Mouse (Mus musculus) WW6 (cell line): ENCODE measurements at regions not wholly inside any gene's neighbourhood (a gene's known extent, or its start where the extent isn't known, plus 50 kb on each side); places are given as distances from the start of the nearest gene placed in this dataset.

Experiments
- DNase-seq: peaks from one replicate; pipeline ENCODE4 v3.0.0-alpha.2; 2013; ENCODE audit warnings: low read depth, low spot score

GRCm38 (mm10) chr10:12061069-12061861, 718.1 kb downstream of the Epm2a start:
- no peak for DNase-seq

- no peak for DNase-seq
Measured at GRCm38 (mm10) chr10:12062302-12062701, 719.1 kb downstream of the Epm2a start.

GRCm38 (mm10) chr10:12083961-12084360, 740.8 kb downstream of the Epm2a start:
- no peak for DNase-seq

DNA sequence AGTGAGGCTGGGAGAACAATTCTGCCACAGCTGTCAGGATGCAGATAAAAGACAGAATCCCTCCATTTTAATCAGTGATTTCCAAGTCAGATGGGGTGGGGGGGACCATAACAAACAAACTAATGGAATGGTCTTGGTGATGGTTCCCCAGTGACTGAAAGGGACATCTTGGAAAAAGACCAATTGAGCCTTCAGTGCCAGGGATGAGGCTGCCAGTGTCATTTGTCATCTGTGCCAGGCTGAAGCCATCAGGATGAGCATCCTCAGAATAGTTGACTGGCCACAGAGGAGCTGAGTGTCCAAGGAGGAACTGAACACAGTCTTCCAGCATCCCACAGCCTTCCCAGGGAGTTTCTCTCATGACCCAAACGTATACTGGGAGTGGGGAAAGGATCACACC, 749.3 kb downstream of the Epm2a start:
- no peak for DNase-seq

GRCm38 (mm10) chr10:12096678-12097077, 753.5 kb downstream of the Epm2a start:
- no peak for DNase-seq

GRCm38 (mm10) chr10:12107001-12107418, 762.2 kb downstream of the Utrn start:
- DNase-seq = peak; percentile 9

- no peak for DNase-seq
Measured at GRCm38 (mm10) chr10:12111720-12112119, 757.4 kb downstream of the Utrn start.

- DNase-seq = no peak
Measured at GRCm38 (mm10) chr10:12115767-12116166, 753.4 kb downstream of the Utrn start.

DNA sequence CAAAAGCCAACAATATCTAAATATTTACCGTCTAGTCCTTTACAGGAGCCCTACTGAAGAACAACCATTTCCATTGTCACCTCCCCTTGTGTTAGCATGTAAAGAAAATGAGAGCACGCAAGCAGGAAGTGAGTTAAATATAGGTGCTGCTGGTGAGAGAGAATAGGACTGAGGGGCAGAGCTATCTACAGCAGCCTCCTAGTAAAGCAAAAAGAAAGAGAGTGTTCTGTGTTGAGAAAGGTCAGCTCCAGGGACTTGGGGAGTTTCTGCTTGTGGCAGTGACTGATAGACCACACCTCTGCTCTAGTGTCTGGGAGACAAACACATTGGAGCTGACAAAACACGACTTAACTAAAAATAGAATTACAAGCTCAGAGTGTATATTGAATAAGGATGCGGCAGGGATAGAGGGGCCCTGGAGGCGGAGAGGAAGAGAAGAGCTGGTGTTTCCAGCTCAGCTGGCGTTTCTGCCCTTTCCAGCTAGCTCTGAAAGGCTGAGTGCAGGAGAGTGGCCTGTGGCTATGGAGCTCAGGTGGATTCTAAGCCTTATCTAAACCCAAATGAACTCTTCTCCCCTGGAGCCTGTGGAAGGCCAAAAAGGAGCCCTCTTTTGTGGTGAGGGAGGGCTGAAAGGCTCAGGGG, 752.4 kb downstream of the Utrn start:
- DNase-seq = no peak

DNA sequence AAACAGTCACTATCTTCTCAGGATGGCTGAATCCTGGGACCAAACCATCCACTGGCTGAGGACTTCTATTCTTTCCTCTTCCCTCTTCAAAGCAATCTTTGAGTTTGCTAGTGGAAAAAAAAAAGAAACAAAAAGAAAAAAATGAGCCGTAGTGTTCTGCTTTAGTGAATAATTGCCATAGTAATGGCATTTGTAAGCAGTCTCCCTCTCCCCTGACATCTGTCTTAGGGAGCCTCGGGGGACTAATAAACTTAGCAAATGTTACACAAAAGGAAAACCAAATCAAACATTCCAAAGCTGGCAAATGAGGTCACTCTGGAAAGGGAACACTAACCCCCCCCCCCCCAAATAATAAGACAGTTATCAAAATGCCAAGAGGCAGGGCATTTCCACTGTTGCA, 744.9 kb downstream of the Utrn start:
- no peak for DNase-seq

DNA sequence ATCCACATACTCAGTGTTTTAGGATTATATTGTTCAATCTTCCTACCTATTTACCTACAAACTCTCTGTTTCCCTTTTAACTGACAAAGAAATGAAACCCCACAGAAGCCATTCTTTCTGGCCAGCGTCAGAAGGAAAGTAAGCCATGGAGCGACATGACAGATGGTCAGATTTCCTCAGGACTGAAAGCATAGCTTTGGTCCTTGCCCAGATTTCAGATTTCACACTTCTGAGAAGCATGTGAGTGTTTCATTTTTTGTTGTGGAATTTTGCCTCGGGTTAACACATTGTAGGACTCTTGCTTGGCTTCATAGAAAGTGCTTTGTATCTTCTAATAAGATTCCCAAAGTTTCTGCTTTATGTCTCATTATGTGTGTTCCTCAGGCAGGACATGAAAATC, 739.7 kb downstream of the Utrn start:
- no peak for DNase-seq

- no peak for DNase-seq
Measured at GRCm38 (mm10) chr10:12144691-12145090, 724.5 kb downstream of the Utrn start.

DNA sequence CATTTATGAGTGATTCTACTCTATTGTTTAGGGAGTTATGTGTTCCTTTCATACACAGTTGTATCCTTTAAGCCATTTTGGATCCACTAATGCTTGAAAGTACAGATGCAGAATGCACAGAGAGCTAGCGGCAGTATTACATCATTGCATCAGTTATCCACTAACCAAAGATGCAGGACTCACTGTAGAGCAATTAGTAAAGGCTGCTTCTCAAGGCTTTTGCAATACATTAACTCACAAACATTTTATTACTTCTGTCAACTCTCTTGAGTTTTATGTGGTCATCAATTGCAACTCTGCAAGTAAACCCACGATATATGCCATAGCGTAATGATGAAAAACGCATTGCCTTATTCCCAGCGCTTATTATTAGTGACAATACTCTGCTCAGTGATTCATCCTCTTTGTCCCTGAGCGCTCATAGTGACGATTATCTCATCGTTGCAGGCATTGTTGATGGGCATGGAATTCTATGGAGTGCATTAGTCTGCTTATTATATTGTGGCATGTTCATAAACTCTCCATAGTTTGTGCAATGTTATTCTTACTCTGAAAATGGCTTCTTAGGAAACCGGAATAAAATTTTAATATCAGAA, 722.1 kb downstream of the Utrn start:
- no peak for DNase-seq

GRCm38 (mm10) chr10:12170243-12170642, 698.9 kb downstream of the Utrn start:
- no peak for DNase-seq

DNA sequence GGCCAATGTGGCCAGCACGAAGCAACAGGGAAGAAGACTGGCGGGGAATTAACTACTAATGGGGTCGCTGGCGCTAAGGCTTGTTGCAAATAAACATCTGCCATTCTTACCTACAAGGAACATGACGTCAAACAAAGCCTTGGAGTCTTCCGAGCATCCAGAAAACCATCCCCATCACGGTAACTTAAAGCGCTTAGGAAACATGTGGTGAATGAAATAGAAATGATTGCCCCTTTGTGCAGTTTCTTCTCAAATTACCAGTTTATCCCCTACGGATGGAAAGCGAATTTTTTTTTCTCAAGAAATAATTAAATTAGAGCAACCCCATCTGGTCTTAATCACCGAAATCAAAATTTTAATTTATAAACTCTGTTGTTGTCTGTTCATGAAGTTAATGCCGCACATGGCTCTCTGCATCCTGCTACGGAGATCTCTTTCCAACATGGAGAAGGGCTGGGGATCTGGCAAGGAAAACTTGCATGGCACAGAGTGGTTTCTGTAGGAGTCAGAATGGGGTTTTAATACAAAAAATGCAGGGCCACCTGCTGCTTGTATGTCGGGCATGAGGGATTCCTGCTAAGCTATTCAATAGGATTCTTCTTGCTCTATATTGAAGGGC, 694.9 kb downstream of the Utrn start:
- no peak for DNase-seq

- no peak for DNase-seq
Measured at GRCm38 (mm10) chr10:12175141-12175540, 694.0 kb downstream of the Utrn start.

GRCm38 (mm10) chr10:12177482-12177881, 691.7 kb downstream of the Utrn start:
- no peak for DNase-seq

GRCm38 (mm10) chr10:12180965-12181364, 688.2 kb downstream of the Utrn start:
- DNase-seq = no peak

DNA sequence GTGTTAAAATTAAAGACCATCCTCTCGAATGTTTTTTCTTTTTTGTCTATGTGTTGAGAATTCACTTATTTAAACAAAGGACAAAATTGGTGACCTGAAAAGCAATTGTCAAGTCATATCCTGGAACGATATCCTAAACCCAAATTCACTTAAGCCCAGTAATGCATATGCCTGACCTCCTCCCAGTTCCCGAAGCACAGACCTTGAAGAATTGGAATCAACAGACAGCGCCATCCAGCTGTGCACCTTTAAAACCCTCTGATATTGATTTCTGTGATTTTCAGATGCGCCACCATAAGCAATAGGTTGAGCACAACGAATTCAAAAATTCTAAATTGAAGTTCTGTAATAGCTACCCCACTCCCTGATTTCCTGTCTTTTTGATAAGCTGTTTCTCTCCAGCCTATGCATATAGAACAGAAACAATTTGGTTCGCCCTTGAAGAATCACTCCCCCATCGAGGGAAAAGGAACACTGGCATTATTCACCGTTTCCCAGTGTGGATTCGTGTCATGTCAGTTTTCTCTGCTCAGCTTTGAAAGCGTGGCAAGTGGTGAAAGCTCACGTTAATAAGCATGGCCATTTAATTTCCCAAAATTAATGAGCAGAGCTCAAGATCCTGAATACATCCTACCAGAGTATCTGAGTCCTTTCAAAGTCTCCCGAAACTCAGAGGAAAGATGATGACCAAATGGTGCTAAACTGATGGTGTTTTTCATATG, 682.1 kb downstream of the Utrn start:
- no peak for DNase-seq

DNA sequence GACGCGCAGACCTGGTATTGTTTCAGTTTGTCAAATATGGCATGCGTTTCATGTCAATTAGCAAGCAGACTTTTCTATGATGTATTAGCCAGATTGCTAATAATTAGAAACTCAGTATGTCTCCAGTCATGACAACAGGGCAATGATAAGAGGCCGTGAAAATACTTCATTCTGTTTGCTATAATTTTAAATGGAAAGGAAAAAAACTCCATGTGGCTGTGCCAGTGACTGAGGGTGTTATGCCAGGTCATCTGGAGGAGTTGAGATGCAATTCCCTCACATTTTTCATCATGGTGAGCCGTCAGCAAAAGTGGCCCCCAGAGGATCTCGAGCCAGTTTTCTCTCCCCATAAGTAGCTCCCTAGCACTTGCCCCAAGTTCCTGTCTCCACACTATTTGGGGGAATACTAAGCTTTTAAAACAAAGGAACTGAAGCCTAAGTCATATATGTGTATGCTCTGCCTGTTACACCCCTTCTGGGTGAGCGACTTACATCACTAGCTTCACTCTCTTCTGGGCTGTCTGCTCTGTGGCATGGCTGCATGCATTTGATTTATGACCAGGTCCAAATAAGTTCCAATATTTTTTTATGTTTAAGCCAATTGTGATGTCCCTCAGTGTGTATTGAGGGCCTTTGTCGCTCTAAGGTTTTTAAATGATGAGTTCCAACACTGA, 681.4 kb downstream of the Utrn start:
- no peak for DNase-seq

GRCm38 (mm10) chr10:12190435-12190834, 678.7 kb downstream of the Utrn start:
- DNase-seq = no peak
